Mouse (Mus musculus) MEL (cell line): ENCODE data around the gene Tapt1. TPM values are rescaled to one million over a fixed set of nuclear protein-coding genes. Genes with fewer than 3 reads are reported as not detected.

Source experiments
- DNase-seq: peaks from one replicate; pipeline ENCODE4 v3.0.0; 2011; ENCODE audit warnings: low read depth, low spot score
- H3K27ac ChIP-seq: 2 replicates; pipeline ENCODE4 v1.5.1; 2012; ENCODE audit warnings: low read depth, mild to moderate bottlenecking, control low read depth, low read length, moderate library complexity; ENCODE audit not compliant: control insufficient read depth
- H3K27me3 ChIP-seq, 2 experiments: fragments of 150-350 bp in 1 of 2; sonication (generic) in 1 of 2; 2 replicates each; pipeline ENCODE4 v1.6.1; 2012; ENCODE audit warnings: low read length in 2 of 2, mild to moderate bottlenecking in 2 of 2, improper control_type of control experiment in 1 of 2, moderate library complexity in 1 of 2; ENCODE audit not compliant: insufficient read depth in 2 of 2, control insufficient read depth in 1 of 2
- H3K36me3 ChIP-seq, 2 experiments: 2 replicates each; pipeline ENCODE4 v1.6.1; 2012 to 2014; ENCODE audit warnings: low read length in 2 of 2, improper control_type of control experiment in 1 of 2, inconsistent platforms in 1 of 2, mild to moderate bottlenecking in 1 of 2; ENCODE audit not compliant: insufficient read depth in 2 of 2, control insufficient read depth in 1 of 2
- H3K4me1 ChIP-seq, 2 experiments: fragments of 150-350 bp in 1 of 2; sonication (generic) in 1 of 2; 2 replicates each; pipeline ENCODE4 v1.6.1; 2012; ENCODE audit warnings: low read length in 2 of 2, improper control_type of control experiment in 1 of 2, mild to moderate bottlenecking in 1 of 2; ENCODE audit not compliant: insufficient read depth in 2 of 2, control insufficient read depth in 1 of 2
- H3K4me3 ChIP-seq, 2 experiments: fragments of 150-350 bp in 1 of 2; sonication (generic) in 1 of 2; 2 replicates each; pipeline ENCODE4 v1.5.1; 2012; ENCODE audit warnings: low read depth in 2 of 2, low read length in 2 of 2, mild to moderate bottlenecking in 2 of 2, moderate library complexity in 2 of 2, control low read depth in 1 of 2, improper control_type of control experiment in 1 of 2; ENCODE audit not compliant: control insufficient read depth in 1 of 2, insufficient read depth in 1 of 2
- H3K79me2 ChIP-seq: 2 replicates; pipeline ENCODE4 v1.6.1; 2012; ENCODE audit warnings: mild to moderate bottlenecking, low read length, moderate library complexity; ENCODE audit not compliant: control insufficient read depth, poor library complexity, insufficient read depth
- H3K9ac ChIP-seq: 2 replicates; pipeline ENCODE4 v1.6.1; 2012; ENCODE audit warnings: low read depth, mild to moderate bottlenecking, control low read depth, low read length, moderate library complexity; ENCODE audit not compliant: control insufficient read depth, poor library complexity, severe bottlenecking
- H3K9me3 ChIP-seq: fragments of 150-350 bp; sonication (generic); replicated peaks from 2 replicates; pipeline ENCODE4 v1.6.1; 2012; ENCODE audit warnings: mild to moderate bottlenecking, low read length, improper control_type of control experiment, moderate library complexity; ENCODE audit not compliant: insufficient read depth
- BHLHE40 ChIP-seq: IDR thresholded peaks from 2 replicates; pipeline ENCODE4 v1.6.1; 2012; ENCODE audit warnings: low read depth, mild to moderate bottlenecking, inconsistent platforms, low read length, improper control_type of control experiment, borderline replicate concordance
- CTCF ChIP-seq, 3 experiments: IDR thresholded peaks in 2 of 3; conservative IDR thresholded peaks in 1 of 3; 2 replicates each; pipeline ENCODE4 v1.5.1; 2011 to 2012; ENCODE audit warnings: low read length in 3 of 3, low read depth in 2 of 3, mild to moderate bottlenecking in 2 of 3, improper control_type of control experiment in 1 of 3, inconsistent platforms in 1 of 3, mixed read lengths in 1 of 3, moderate library complexity in 1 of 3; ENCODE audit not compliant: control insufficient read depth in 1 of 3, insufficient read depth in 1 of 3, poor library complexity in 1 of 3, severe bottlenecking in 1 of 3
- E2F4 ChIP-seq: IDR thresholded peaks from 2 replicates; pipeline ENCODE4 v1.6.1; 2011; ENCODE audit warnings: low read depth, low read length, improper control_type of control experiment, borderline replicate concordance
- EP300 ChIP-seq, 2 experiments: IDR thresholded peaks; 2 replicates each; pipeline ENCODE4 v1.6.1; 2011; ENCODE audit warnings: improper control_type of control experiment in 2 of 2, low read length in 2 of 2, low read depth in 1 of 2, mild to moderate bottlenecking in 1 of 2
- GABPA ChIP-seq: IDR thresholded peaks from 2 replicates; pipeline ENCODE4 v1.6.1; 2012; ENCODE audit warnings: low read depth, mild to moderate bottlenecking, inconsistent platforms, low read length, improper control_type of control experiment, moderate library complexity
- MAZ ChIP-seq: IDR thresholded peaks from 2 replicates; pipeline ENCODE4 v1.6.1; 2012; ENCODE audit warnings: low read depth, mild to moderate bottlenecking, inconsistent platforms, low read length, improper control_type of control experiment
- MXI1 ChIP-seq: IDR thresholded peaks from 2 replicates; pipeline ENCODE4 v1.6.1; 2011; ENCODE audit warnings: mild to moderate bottlenecking, low read depth, low read length, improper control_type of control experiment
- POLR2AphosphoS2 ChIP-seq: IDR thresholded peaks from 2 replicates; pipeline ENCODE4 v1.6.1; 2011; ENCODE audit warnings: low read length, improper control_type of control experiment
- TCF12 ChIP-seq: IDR thresholded peaks from 2 replicates; pipeline ENCODE4 v1.6.1; 2014; ENCODE audit warnings: low read depth, mild to moderate bottlenecking, inconsistent platforms, low read length, improper control_type of control experiment, moderate library complexity
- USF2 ChIP-seq, 2 experiments: IDR thresholded peaks; 2 replicates each; pipeline ENCODE4 v1.6.1; 2011 to 2012; ENCODE audit warnings: improper control_type of control experiment in 2 of 2, low read length in 2 of 2, borderline replicate concordance in 1 of 2, inconsistent platforms in 1 of 2, low read depth in 1 of 2, mild to moderate bottlenecking in 1 of 2; ENCODE audit not compliant: insufficient read depth in 1 of 2
- polyA plus RNA-seq, 2 experiments: library from polyadenylated mRNA; stranded (reverse) in 1 of 2; unstranded in 1 of 2; fragments of >175 nt in 1 of 2; fragments of >200 nt in 1 of 2; gene quantifications; 2 replicates each; pipeline versions ENCODE4 v1.2.1 to v1.2.4; 2012; ENCODE audit warnings: low replicate concordance in 2 of 2, low read depth in 1 of 2; ENCODE audit not compliant: insufficient read length in 2 of 2, insufficient read depth in 1 of 2, missing spikeins in 1 of 2
- total RNA-seq: library from RNA; depleted of rRNA; stranded (reverse); fragments of 300-350 nt; gene quantifications from 2 replicates; pipeline ENCODE4 v1.2.3, GENCODE M21; 2012

Gene Tapt1
- total and polyA plus RNA-seq, 3 experiments = 47.0 to 64.6 TPM; not detected in 1

DNA sequence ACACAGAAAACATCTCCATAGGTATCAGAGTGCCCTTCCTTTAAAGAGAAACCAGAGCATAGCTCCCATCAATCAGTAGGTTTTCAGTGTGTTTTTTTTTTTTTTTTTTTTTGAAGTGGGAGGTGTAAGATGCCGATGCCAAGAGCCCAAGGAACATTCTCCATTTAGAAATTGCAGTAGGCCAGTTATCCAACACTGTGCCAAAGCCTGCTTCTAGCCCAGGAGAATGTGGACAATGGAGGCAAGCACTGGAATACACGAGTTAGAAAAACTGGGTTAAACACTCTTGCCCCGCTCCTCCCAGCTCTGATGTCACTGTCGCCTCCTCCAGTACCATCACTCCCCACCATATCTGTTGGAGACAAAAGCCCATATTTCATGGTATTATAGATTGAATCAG, 31.0 kb upstream of the Tapt1 start:
- DNase-seq = no peak
- H3K36me3 ChIP-seq = no peaks in the 10 kb centered on the region
- no peak overlapping the region for H3K27ac ChIP-seq
- no peaks in the 10 kb centered on the region for H3K4me1 ChIP-seq
- H3K9me3 ChIP-seq = no peaks in the 10 kb centered on the region
- peaks cover 2% of the 10 kb centered on the region in 2 experiments; a peak in 3 of 4 replicates for H3K27me3 ChIP-seq
- no peak overlapping the region for H3K4me3 ChIP-seq
- no peaks in the 10 kb centered on the region for H3K79me2 ChIP-seq
- H3K9ac ChIP-seq = no peak overlapping the region
- no peak for TF ChIP-seq MXI1
- TF ChIP-seq CTCF (IDR thresholded peaks at IDR 0.05 in 2 of 3, conservative IDR thresholded peaks at IDR 0.05 in 1 of 3; ENCODE audit: control insufficient read depth in 1 of 3, insufficient read depth in 1 of 3, low read depth in 2 of 3, low read length in 3 of 3, poor library complexity in 1 of 3, severe bottlenecking in 1 of 3) = no peak
- TF ChIP-seq EP300 (IDR thresholded peaks at IDR 0.05; ENCODE audit: low read depth in 1 of 2, low read length in 2 of 2) = no peak
- no peak for TF ChIP-seq POLR2AphosphoS2
- no peak for TF ChIP-seq USF2 (IDR thresholded peaks at IDR 0.05; ENCODE audit: borderline replicate concordance in 1 of 2, insufficient read depth in 1 of 2, low read depth in 1 of 2, low read length in 2 of 2)
- TF ChIP-seq, all 39 proteins: peak for 0

DNA sequence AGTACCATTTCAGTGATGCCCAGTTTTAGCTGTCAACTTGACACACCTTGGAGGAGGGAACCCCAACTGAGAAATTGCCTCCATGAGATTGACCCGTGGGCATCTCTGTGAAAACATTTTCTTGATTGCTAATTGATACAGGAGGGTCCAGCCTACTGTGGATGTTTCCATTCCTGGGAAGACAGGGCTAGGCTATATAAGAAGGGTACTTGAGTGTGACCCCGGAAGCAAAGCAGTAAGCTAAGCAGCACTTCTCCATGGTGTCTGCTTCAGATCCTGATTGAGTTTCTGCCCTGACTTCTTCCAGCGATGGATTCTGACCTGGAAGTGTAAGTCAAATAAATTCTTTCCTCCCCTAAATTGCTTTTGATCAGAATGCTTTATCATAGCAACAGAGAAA, 30.1 kb upstream of the Tapt1 start:
- no peak overlapping the region for H3K27ac ChIP-seq
- H3K4me3 ChIP-seq = no peak overlapping the region
- H3K9ac ChIP-seq = no peak overlapping the region
- no peaks in the 10 kb centered on the region for H3K36me3 ChIP-seq
- no peak for DNase-seq
- H3K27me3 ChIP-seq = peaks cover 2% of the 10 kb centered on the region in 2 experiments; a peak in 2 of 4 replicates
- H3K9me3 ChIP-seq = no peaks in the 10 kb centered on the region
- no peaks in the 10 kb centered on the region for H3K79me2 ChIP-seq
- TF ChIP-seq TCF12 (no peak), E2F4 (no peak), BHLHE40 (no peak), MAZ (no peak)
- H3K4me1 ChIP-seq = no peaks in the 10 kb centered on the region

DNA sequence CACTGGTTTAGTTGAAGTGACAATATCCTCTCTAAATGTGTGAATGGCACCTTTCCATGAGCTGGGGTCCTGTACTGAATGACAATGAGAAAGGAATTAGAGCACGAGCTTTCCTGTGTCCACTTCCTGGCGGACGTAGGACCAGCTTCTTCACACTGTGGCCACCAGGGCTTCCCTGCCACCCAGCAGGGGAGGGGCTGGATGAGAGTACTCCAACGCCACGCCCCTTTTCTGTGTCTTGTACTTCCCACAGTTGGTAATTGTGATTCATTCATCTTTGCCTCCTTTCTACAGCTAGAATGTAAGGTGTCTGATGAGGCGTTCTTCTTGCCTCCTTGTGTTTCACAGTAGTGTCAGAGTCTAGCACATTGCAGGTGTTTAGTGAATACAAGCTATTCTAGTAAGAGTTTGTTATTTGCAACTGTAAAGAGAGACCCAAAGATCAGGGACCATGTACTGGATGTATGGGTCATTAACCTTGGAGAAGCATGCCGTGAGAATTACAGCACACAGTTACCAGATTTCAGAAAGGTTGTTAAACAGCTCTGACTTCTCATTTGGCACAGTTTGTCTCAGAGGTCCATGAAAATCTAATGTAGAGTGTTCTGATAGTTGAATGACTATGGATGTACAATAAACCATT, 29.5 kb upstream of the Tapt1 start:
- no peak for TF ChIP-seq GABPA
- Histone ChIP-seq H3K4me1 (no peaks in the 10 kb centered on the region), H3K27me3 (peaks cover 1 to 2% of the 10 kb centered on the region in 2 experiments; a peak in 2 of 4 replicates), H3K4me3 (no peak overlapping the region), H3K36me3 (no peaks in the 10 kb centered on the region), H3K27ac (no peak overlapping the region), H3K9me3 (no peaks in the 10 kb centered on the region), H3K79me2 (no peaks in the 10 kb centered on the region), H3K9ac (no peak overlapping the region)
- DNase-seq = no peak
